Mouse (Mus musculus) embryonic fibroblast, embryonic 13.5 days (primary cell): ENCODE data around the gene Mrpl51. TPM values are rescaled to one million over a fixed set of nuclear protein-coding genes. Genes with fewer than 3 reads are reported as not detected.

Source experiments
- H3K27ac ChIP-seq: 2 replicates; pipeline ENCODE4 v1.5.1; 2012; ENCODE audit warnings: low read length, control low read depth, inconsistent platforms; ENCODE audit not compliant: insufficient read depth
- H3K4me1 ChIP-seq: 2 replicates; pipeline ENCODE4 v1.6.1; 2011; ENCODE audit warnings: low read length; ENCODE audit not compliant: control insufficient read depth, insufficient read depth
- H3K4me3 ChIP-seq: 2 replicates; pipeline ENCODE4 v1.5.1; 2011; ENCODE audit warnings: mild to moderate bottlenecking, control low read depth, low read length; ENCODE audit not compliant: insufficient read depth
- CTCF ChIP-seq: IDR thresholded peaks from 2 replicates; pipeline ENCODE4 v1.5.1; 2011; ENCODE audit warnings: mild to moderate bottlenecking, control low read depth, low read length, moderate library complexity, borderline replicate concordance; ENCODE audit not compliant: insufficient read depth
- POLR2A ChIP-seq: IDR thresholded peaks from 2 replicates; pipeline ENCODE4 v1.6.1; 2011; ENCODE audit warnings: low read depth, mild to moderate bottlenecking, control low read depth, low read length, moderate library complexity
- polyA plus RNA-seq: library from polyadenylated mRNA; stranded (reverse); fragments of >200 nt; gene quantifications from 2 replicates; pipeline ENCODE4 v1.2.4, GENCODE M21; 2011; ENCODE audit warnings: low read depth; ENCODE audit not compliant: missing spikeins, insufficient read length

Gene Mrpl51
- polyA plus RNA-seq, 1 experiment, result 76.2 TPM

GRCm38 (mm10) chr6:125239547-125239946 is 47.9 kb downstream of the Mrpl51 start:
- no peak overlapping the region for H3K27ac ChIP-seq
- TF ChIP-seq CTCF (no peak), POLR2A (no peak)
- no peaks in the 10 kb centered on the region for H3K4me1 ChIP-seq
- no peak overlapping the region for H3K4me3 ChIP-seq

GRCm38 (mm10) chr6:125240617-125241016 is 49.0 kb downstream of the Mrpl51 start:
- Histone ChIP-seq H3K4me1 (no peaks in the 10 kb centered on the region), H3K4me3 (no peak overlapping the region), H3K27ac (no peak overlapping the region)
- TF ChIP-seq CTCF (no peak), POLR2A (no peak)

- H3K27ac ChIP-seq, result no peak overlapping the region
- no peak overlapping the region for H3K4me3 ChIP-seq
- H3K4me1 ChIP-seq, result no peaks in the 10 kb centered on the region
- TF ChIP-seq CTCF, result no peak
- no peak for TF ChIP-seq POLR2A
Measured at GRCm38 (mm10) chr6:125241566-125241965, 50.0 kb downstream of the Mrpl51 start.

GRCm38 (mm10) chr6:125244551-125244950 is 53.0 kb downstream of the Mrpl51 start:
- Histone ChIP-seq H3K4me3 (no peak overlapping the region), H3K4me1 (no peaks in the 10 kb centered on the region), H3K27ac (no peak overlapping the region)
- TF ChIP-seq POLR2A, result no peak
- TF ChIP-seq CTCF, result no peak

Other genes starting within 250 kb of the Mrpl51 start
- 77.4 and 94.3 TPM in 2 replicates for gene Cops7a, start 226.3 kb upstream of the Mrpl51 start, polyA plus RNA-seq
- 1.9 TPM in 1 of 2 replicates, not detected in the other for gene Pianp, start 195.1 kb upstream of the Mrpl51 start, polyA plus RNA-seq
- 46.3 and 63.5 TPM in 2 replicates for gene Zfp384, start 182.7 kb upstream of the Mrpl51 start, polyA plus RNA-seq
- 48.3 and 52.2 TPM in 2 replicates for gene Ing4, start 152.0 kb upstream of the Mrpl51 start, polyA plus RNA-seq
- gene Acrbp, start 142.1 kb upstream of the Mrpl51 start, polyA plus RNA-seq, result 2.5 and 5.4 TPM in 2 replicates
- gene Lpar5, start 123.9 kb upstream of the Mrpl51 start, polyA plus RNA-seq, result not detected in 2 replicates
- 156 and 178 TPM in 2 replicates for gene Chd4, start 95.8 kb upstream of the Mrpl51 start, polyA plus RNA-seq
- 35.9 and 41.6 TPM in 2 replicates for gene Nop2, start 59.9 kb upstream of the Mrpl51 start, polyA plus RNA-seq
- 10.4 and 12.0 TPM in 2 replicates for gene Iffo1, start 46.6 kb upstream of the Mrpl51 start, polyA plus RNA-seq
- gene Gapdh, start 25.3 kb upstream of the Mrpl51 start, polyA plus RNA-seq, result 571 and 859 TPM in 2 replicates
- 75.8 and 137 TPM in 2 replicates for gene Ncapd2, start 100 bp upstream of the Mrpl51 start, polyA plus RNA-seq
- 4.2 and 4.3 TPM in 2 replicates for gene Vamp1, start 23.8 kb downstream of the Mrpl51 start, polyA plus RNA-seq
- gene Tapbpl, start 40.1 kb downstream of the Mrpl51 start, polyA plus RNA-seq, result 5.7 and 6.3 TPM in 2 replicates
- not detected in 2 replicates for gene Cd27, start 45.2 kb downstream of the Mrpl51 start, polyA plus RNA-seq
- not detected in 2 replicates for gene Tuba3a, start 94.2 kb downstream of the Mrpl51 start, polyA plus RNA-seq
- gene Ltbr, start 122.1 kb downstream of the Mrpl51 start, polyA plus RNA-seq, result 67.1 and 77.6 TPM in 2 replicates
- gene Scnn1a, start 128.9 kb downstream of the Mrpl51 start, polyA plus RNA-seq, result 0.48 and 0.70 TPM in 2 replicates
- 126 and 140 TPM in 2 replicates for gene Tnfrsf1a, start 157.6 kb downstream of the Mrpl51 start, polyA plus RNA-seq
- gene Plekhg6, start 189.0 kb downstream of the Mrpl51 start, polyA plus RNA-seq, result 0.15 TPM in 1 of 2 replicates, not detected in the other